Mouse (Mus musculus) cerebellum, adult 2 months (tissue): ENCODE results near the gene Dock9.

Experiments
- CTCF ChIP-seq: fragments of 200-500 bp; IDR thresholded peaks from 2 replicates; pipeline ENCODE4 v1.5.1; 2011; ENCODE audit warnings: low read depth, mild to moderate bottlenecking, control low read depth, low read length, moderate library complexity, borderline replicate concordance; ENCODE audit not compliant: insufficient read depth
- POLR2A ChIP-seq: fragments of 200-500 bp; IDR thresholded peaks from 2 replicates; pipeline ENCODE4 v1.6.1; 2011; ENCODE audit warnings: low read length, control low read depth, borderline replicate concordance; ENCODE audit not compliant: insufficient read depth

- TF ChIP-seq POLR2A = no peak
- TF ChIP-seq CTCF = no peak
Measured at GRCm38 (mm10) chr14:121743787-121744417, 53.7 kb downstream of the Dock9 start.
